Mouse (Mus musculus): ENCODE data around the gene Cotl1. TPM values are rescaled to one million over a fixed set of nuclear protein-coding genes. Genes with fewer than 3 reads are reported as not detected.

Gene Cotl1
- polyA plus RNA-seq, 1 experiment from 2014 or later, result 139 TPM

DNA sequence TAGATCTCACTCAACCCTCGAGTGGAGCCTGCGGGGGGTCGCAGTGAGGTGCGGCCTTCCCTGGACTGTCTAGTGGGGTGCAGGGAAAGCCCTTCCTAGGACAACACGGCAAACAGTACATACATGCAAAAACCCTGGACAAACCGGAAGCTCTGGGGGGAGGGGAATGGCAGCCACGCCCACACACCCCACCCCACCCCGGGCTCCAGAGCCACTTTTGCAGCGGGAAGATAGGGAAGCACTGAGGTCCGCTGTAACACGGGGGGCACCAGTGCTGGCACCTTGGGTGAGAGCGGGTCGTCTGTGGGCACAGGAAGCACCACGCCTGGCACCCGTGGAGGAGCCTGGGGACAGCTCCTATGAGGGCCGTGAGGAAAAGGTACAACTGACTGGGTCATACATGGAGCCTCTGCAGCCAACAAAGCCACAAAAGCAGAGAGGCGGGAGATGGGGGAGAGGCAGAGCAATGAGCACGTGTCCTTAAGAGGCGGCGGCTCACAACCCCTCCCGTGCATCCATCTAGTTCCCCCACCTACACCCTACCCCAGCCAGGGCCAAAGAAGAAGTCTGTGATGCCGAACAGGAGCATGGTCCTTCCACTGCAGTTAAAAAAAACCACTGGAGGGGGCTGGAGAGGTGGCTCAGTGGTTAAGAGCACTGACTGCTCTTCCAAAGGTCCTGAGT, 74.4 kb downstream of the Cotl1 start:
- Histone ChIP-seq H3K9ac (ENCODE audit: low read depth, low read length) (no peak overlapping the region), H3K27me3 (ENCODE audit: control insufficient read depth, insufficient read depth, low read depth, low read length) (no peaks in the 10 kb centered on the region), H3K27ac (ENCODE audit: low read length) (no peak overlapping the region), H3K4me2 (ENCODE audit: low read length) (no peak overlapping the region), H3K36me3 (ENCODE audit: control insufficient read depth, insufficient read depth, low read length) (peaks cover 20% of the 10 kb centered on the region; the same call in 1 of the 2 replicates), H3K4me1 (ENCODE audit: control insufficient read depth, insufficient read depth, low read length) (no peaks in the 10 kb centered on the region), H3K9me3 (replicated peaks; ENCODE audit: control insufficient read depth, low read length, poor library complexity, severe bottlenecking) (no peaks in the 10 kb centered on the region), H3K4me3 (ENCODE audit: low read depth, low read length) (no peak overlapping the region)
- WGBS, result 90% methylated on average over 22 of the region's 22 CpGs
- ATAC-seq, result no peak

DNA sequence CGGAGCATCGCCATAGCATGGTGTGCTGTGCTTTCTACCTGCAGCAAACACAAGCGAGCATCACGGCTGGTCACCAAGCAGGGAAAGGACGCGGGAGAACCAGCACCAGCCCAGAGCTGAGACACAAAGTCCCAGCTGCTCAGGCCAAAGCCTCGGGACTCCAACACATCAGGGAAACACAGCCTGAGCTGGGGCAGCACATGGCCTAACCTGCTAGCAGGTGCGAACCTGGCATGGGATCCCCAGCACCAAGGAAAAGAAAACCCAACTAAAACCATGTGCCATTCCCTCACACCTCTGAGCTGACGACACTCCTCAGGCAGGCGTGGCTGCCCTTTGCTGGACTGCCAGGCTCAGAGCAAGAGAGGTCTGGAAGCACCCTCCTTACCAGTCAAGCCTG, 75.0 kb downstream of the Cotl1 start:
- Histone ChIP-seq H3K4me2 (ENCODE audit: low read length) (no peak overlapping the region), H3K4me3 (ENCODE audit: low read depth, low read length) (no peak overlapping the region), H3K9me3 (replicated peaks; ENCODE audit: control insufficient read depth, low read length, poor library complexity, severe bottlenecking) (no peaks in the 10 kb centered on the region), H3K27ac (ENCODE audit: low read length) (no peak overlapping the region), H3K9ac (ENCODE audit: low read depth, low read length) (no peak overlapping the region), H3K36me3 (ENCODE audit: control insufficient read depth, insufficient read depth, low read length) (peaks cover 20% of the 10 kb centered on the region; the same call in 1 of the 2 replicates), H3K27me3 (ENCODE audit: control insufficient read depth, insufficient read depth, low read depth, low read length) (no peaks in the 10 kb centered on the region), H3K4me1 (ENCODE audit: control insufficient read depth, insufficient read depth, low read length) (no peaks in the 10 kb centered on the region)
- WGBS, result 88% methylated on average over 10 of the region's 10 CpGs
- no peak for ATAC-seq

DNA sequence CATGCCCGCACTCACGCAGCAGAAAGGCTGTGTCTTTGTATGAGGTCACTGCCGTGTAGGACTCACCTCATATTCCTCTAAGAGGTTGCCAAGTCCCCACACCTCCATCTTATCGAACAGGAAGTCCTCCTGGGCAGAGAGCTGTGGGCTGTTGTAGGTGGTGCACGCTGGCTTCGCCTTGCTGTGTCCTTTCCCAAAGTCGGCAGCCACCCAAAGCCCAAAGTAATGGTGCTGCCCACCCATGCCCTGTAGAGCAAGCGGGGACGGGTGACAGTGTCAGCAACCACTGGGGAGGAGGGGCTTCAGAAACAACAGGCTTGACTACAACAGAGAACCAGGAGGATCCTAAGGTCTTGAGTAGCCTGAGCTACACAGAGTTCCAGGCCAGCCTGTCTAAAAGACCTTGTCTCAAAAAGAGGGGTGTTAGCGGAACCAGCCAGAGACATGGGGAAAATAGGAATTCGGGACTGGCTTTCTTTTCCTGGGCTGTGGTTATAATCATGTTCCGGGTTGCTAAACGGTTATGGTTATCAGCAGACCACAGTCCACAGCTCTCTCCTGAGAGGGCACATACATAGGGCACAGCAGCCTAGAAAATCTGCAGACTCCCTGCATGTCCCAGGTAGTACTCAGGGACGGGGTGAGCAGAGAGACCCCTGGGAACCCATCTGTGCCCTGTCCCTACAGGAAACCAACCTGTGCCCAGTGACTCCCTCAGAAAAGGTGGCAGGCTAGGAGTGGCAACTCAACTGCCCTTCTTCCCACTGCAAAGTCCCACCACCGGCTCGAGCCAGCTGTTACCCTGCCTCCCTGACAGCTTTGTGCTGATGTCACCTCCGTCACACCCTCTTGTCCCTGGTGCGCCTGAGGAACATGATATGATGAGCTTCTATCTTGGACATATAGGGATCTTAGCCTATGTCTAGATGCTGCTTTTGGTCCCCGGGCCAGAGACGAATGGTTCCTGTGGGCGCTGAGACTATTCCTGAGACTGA, 77.8 kb downstream of the Cotl1 start:
- H3K9me3 ChIP-seq (replicated peaks; ENCODE audit: control insufficient read depth, low read length, poor library complexity, severe bottlenecking), result no peaks in the 10 kb centered on the region
- no peak overlapping the region for H3K27ac ChIP-seq (ENCODE audit: low read length)
- 92% methylated on average over 21 of the region's 21 CpGs for WGBS
- no peak overlapping the region for H3K9ac ChIP-seq (ENCODE audit: low read depth, low read length)
- H3K4me1 ChIP-seq (ENCODE audit: control insufficient read depth, insufficient read depth, low read length), result peaks cover 4% of the 10 kb centered on the region; the same call in 1 of the 2 replicates
- H3K27me3 ChIP-seq (ENCODE audit: control insufficient read depth, insufficient read depth, low read depth, low read length), result no peaks in the 10 kb centered on the region
- no peak for ATAC-seq
- peaks cover 14% of the 10 kb centered on the region; the same call in 1 of the 2 replicates for H3K36me3 ChIP-seq (ENCODE audit: control insufficient read depth, insufficient read depth, low read length)
- H3K4me3 ChIP-seq (ENCODE audit: low read depth, low read length), result no peak overlapping the region
- H3K4me2 ChIP-seq (ENCODE audit: low read length), result no peak overlapping the region

DNA sequence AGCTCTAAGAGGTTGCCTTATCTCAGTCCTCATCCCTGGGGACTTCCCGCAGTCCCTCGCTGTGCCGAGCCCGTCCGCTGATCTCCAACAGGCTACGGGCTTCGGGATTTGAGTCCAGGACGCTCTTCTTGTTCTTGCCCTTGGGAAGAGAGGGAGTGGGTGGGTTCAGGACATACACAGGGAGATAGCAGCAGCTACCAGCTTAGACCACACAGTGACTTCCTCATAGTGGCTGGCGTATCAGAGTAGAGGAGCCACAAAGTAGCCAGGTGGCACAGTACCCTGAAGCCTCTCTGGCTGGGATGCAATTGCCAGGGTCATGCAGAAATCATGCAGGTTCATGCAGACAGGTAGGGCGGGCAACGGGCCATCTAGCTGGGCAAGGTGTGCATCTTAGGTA, 78.7 kb downstream of the Cotl1 start:
- no peaks in the 10 kb centered on the region for H3K9me3 ChIP-seq (replicated peaks; ENCODE audit: control insufficient read depth, low read length, poor library complexity, severe bottlenecking)
- WGBS, result 94% methylated on average over 11 of the region's 11 CpGs
- H3K4me1 ChIP-seq (ENCODE audit: control insufficient read depth, insufficient read depth, low read length), result peaks cover 4% of the 10 kb centered on the region; the same call in 1 of the 2 replicates
- no peaks in the 10 kb centered on the region for H3K27me3 ChIP-seq (ENCODE audit: control insufficient read depth, insufficient read depth, low read depth, low read length)
- no peak overlapping the region for H3K27ac ChIP-seq (ENCODE audit: low read length)
- no peak overlapping the region for H3K4me2 ChIP-seq (ENCODE audit: low read length)
- H3K4me3 ChIP-seq (ENCODE audit: low read depth, low read length), result no peak overlapping the region
- no peak for ATAC-seq
- H3K9ac ChIP-seq (ENCODE audit: low read depth, low read length), result no peak overlapping the region
- H3K36me3 ChIP-seq (ENCODE audit: control insufficient read depth, insufficient read depth, low read length), result peaks cover 7% of the 10 kb centered on the region; the same call in 1 of the 2 replicates

Other genes starting within 250 kb of the Cotl1 start
- 14.3 and 14.6 TPM in 2 replicates for gene Taf1c, start 235.3 kb downstream of the Cotl1 start, polyA plus RNA-seq (2015; fragmentation: Nextera tagmentation; extraction: Ambion mirVana)
- 0.10 and 0.19 TPM in 2 replicates for gene Adad2, start 227.8 kb downstream of the Cotl1 start, polyA plus RNA-seq (2015; fragmentation: Nextera tagmentation; extraction: Ambion mirVana)
- gene Kcng4, start 204.9 kb downstream of the Cotl1 start, polyA plus RNA-seq (2015; fragmentation: Nextera tagmentation; extraction: Ambion mirVana), result 0.26 and 1.6 TPM in 2 replicates
- gene Wfdc1, start 174.2 kb downstream of the Cotl1 start, polyA plus RNA-seq (2015; fragmentation: Nextera tagmentation; extraction: Ambion mirVana), result 6.0 and 6.3 TPM in 2 replicates
- gene Atp2c2, start 140.5 kb downstream of the Cotl1 start, polyA plus RNA-seq (2015; fragmentation: Nextera tagmentation; extraction: Ambion mirVana), result 0.18 and 0.20 TPM in 2 replicates
- gene Tldc1, start 62.1 kb downstream of the Cotl1 start, polyA plus RNA-seq (2015; fragmentation: Nextera tagmentation; extraction: Ambion mirVana), result 10.9 and 12.2 TPM in 2 replicates
- 16.6 and 18.5 TPM in 2 replicates for gene Klhl36, start 21.7 kb upstream of the Cotl1 start, polyA plus RNA-seq (2015; fragmentation: Nextera tagmentation; extraction: Ambion mirVana)
- gene Usp10, start 69.8 kb upstream of the Cotl1 start, polyA plus RNA-seq (2015; fragmentation: Nextera tagmentation; extraction: Ambion mirVana), result 139 and 140 TPM in 2 replicates
- gene Gm20388, start 70.3 kb upstream of the Cotl1 start, polyA plus RNA-seq (2015; fragmentation: Nextera tagmentation; extraction: Ambion mirVana), result 6.4 and 7.5 TPM in 2 replicates
- gene Crispld2, start 151.9 kb upstream of the Cotl1 start, polyA plus RNA-seq (2015; fragmentation: Nextera tagmentation; extraction: Ambion mirVana), result 2.0 and 2.4 TPM in 2 replicates

Measured in midbrain, embryonic 16.5 days (tissue).